Mouse (Mus musculus): ENCODE data around the gene Oaz3.

DNA sequence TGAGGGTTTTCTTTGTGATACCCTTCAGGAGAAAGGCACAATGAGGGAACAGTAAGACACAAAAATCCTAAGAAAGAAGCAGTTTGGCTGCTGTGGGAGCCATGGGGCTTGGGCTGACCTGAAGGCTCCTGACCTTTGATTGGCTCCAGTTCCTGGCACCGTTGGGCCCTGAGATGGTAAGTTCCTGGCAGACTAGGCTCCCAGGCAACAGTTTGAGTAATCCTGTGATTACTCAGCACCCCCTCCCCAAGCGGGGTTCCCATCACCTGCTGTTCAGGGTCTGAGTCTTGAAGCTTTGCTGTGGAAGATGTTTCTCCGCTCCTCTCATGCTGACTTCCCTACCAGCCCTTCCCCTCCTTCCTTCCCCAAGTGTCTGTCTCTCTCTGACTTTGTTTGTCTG is 60.2 kb downstream of the Oaz3 start:
- no peak for TF ChIP-seq CTCF (IDR thresholded peaks at IDR 0.05; ENCODE audit: extremely low read depth, insufficient read depth, low read length)
- TF ChIP-seq POLR2A (IDR thresholded peaks at IDR 0.05; ENCODE audit: extremely low read depth, insufficient read depth, low read length): no peak
